Mouse (Mus musculus) neutrophil, adult 5-6 weeks (primary cell): Measurements from ENCODE around the gene C2cd2l. TPM values are rescaled to one million over a fixed set of nuclear protein-coding genes. Genes with fewer than 3 reads are reported as not detected.

ENCODE experiments used
- ATAC-seq: fragments of 151-379, 151-347 bp; 2 replicates; pipeline ENCODE4 v1.8.0; 2017; ENCODE audit warnings: mild to moderate bottlenecking, moderate TSS enrichment; ENCODE audit not compliant: insufficient number of reproducible peaks, poor library complexity, low FRiP score, severe bottlenecking; ENCODE audit errors: extremely low read depth
- total RNA-seq: library from RNA; stranded (forward); fragments of 200-1000 nt; gene quantifications from 2 replicates; pipeline ENCODE4 v1.2.3, GENCODE M21; 2017

Gene C2cd2l
- total RNA-seq, 1 experiment from 2014 or later, result 30.5 TPM

DNA sequence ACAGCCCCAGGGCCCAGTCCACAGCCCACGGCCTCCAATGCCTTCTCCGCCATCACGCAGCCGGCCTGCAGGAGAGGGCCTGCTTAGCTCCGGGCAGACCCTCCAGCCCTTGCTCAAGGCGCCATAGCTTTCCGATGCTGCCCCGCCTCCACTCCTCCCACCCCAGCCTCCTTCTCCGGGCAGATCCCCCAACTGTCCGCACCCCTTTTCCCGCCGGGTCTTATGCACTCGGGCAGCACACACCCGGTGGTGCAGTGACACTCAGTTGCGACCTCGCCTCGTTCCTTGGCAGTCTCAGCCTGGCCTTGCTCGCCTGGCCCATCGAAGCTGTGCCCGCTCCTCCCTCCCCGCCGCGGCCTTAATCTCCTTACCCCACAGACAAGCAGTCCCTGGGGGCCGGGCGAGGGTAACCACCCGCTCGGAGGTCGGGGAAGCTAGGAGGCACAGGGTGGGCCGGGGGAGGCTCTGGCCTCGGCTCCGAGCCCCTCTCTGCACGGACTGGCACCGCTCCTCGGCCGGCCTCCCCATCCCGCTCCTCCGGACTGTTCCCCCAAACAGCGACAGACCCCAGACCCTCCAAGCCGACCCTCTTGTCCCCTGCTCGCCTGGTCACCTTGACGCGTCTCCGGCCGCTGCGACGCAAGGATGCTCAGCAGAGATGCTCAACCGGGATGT is 32.5 kb downstream of the C2cd2l start:
- no peak for ATAC-seq

- 0 out of 2 replicates have a peak, but pooled peaks have one; percentile 6 for ATAC-seq
Observed at GRCm38 (mm10) chr9:44287003-44287400, 33.1 kb downstream of the C2cd2l start.

DNA sequence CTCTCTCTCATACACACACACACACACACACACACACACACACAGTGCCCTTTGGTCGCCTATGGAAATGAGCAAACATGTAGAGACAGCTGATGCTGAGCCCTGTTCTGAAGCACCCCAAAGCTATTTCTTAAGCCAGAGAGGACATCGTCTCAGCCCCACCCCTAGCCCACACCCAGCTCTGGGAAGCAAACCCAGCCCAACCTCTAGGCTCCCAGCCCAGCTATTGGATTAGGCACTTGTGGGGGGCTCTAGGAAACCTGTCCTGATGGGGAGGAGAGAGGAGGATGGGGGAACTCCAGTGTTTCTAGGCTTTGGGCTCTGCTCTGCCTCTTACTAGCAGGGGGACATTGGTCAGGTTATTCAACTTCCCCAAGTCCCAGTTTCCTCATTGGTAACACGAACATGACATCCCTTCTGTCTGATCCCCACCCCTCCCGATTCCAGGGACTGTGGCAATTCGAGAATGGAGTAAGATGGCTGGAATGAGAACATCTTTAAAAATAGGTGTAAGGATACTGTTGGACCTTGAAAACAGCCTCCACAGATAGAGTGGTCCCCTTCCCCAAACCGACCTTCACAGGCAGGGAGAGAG is 33.7 kb downstream of the C2cd2l start:
- no peak for ATAC-seq

GRCm38 (mm10) chr9:44283183-44283582 is 36.9 kb downstream of the C2cd2l start:
- no peak for ATAC-seq

DNA sequence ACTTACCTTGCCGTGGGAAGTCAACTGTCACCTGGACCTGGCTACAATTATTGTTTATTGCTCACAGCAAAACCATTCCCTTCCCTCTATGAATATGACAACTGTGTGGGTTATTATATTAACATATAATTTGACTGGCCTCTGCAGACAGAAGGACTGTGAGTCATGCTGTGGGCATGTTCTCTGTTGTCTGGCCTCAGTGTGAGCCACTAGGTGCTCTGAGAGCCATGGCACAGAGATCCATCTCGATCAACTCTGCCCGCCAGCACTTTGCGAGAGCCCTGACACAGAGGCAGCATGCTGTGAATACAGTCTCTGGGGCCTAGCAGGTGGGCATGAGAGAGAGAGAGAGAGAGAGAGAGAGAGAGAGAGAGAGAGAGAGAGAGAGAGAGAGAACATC is 50.1 kb downstream of the C2cd2l start:
- ATAC-seq, result no peak

- ATAC-seq, result no peak
Observed at GRCm38 (mm10) chr9:44269077-44269476, 51.0 kb downstream of the C2cd2l start.

GRCm38 (mm10) chr9:44268432-44268831 is 51.7 kb downstream of the C2cd2l start, which contains the start of gene Nlrx1:
TSS of gene Nlrx1 (minus strand) at chr9:44268599.
- ATAC-seq, result peak; percentile 25; the same call in 1 of the 2 replicates

DNA sequence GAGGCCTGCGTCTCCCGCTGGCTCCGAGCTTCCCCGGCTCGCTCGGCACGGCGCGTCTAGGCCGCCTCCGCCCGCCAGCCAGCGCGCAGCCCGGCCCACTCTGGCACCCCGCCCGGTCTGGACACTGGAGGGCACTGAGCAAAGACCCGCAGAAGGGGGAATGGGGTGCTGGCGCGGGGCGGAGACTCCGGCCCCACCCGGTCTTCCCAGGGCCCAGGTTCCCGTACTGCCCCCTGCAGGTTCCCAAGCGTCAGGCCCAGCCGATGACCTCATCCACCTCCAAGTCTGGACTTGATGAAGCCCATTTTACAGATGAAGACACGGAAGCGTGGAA is 52.1 kb downstream of the C2cd2l start:
- ATAC-seq, result peak; percentile 80

- 0 out of 2 replicates have a peak, but pooled peaks have one; percentile 4 for ATAC-seq
Observed at GRCm38 (mm10) chr9:44267319-44268026, 52.6 kb downstream of the C2cd2l start.

GRCm38 (mm10) chr9:44266478-44267226 is 53.4 kb downstream of the C2cd2l start:
- no peak for ATAC-seq

DNA sequence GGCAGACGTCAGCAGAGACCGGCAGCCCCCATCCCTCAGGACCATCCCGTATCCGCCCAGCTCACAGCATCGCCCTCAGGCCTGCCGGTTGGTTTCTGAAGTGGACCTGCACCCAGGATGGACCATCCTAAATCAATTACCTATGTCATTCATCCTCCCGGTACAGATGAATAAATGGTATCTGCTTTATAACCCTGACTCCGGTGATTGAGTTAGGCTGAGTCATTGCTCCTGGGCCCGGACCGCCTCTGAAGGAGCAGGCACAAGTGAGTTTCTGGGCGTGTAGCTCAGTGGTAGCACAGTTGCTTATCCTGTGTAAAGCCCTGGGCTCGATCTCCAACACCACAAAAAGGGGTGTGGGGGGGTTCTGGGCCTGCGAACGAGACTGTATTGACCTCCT is 58.7 kb downstream of the C2cd2l start:
- no peak for ATAC-seq

Other genes with a start within 250 kb of the C2cd2l start
- not detected in 2 replicates for gene Mfrp, start 218.6 kb downstream of the C2cd2l start, total RNA-seq
- not detected in 2 replicates for gene C1qtnf5, start 213.0 kb downstream of the C2cd2l start, total RNA-seq
- gene Gm49380, start 206.8 kb downstream of the C2cd2l start, total RNA-seq, result not detected in 2 replicates
- gene Rnf26, start 206.8 kb downstream of the C2cd2l start, total RNA-seq, result 3.8 and 7.2 TPM in 2 replicates
- 2.1 and 2.7 TPM in 2 replicates for gene Mcam, start 185.8 kb downstream of the C2cd2l start, total RNA-seq
- 89.2 and 92.0 TPM in 2 replicates for gene Cbl, start 86.2 kb downstream of the C2cd2l start, total RNA-seq
- gene Ccdc153, start 79.6 kb downstream of the C2cd2l start, total RNA-seq, result not detected in 2 replicates
- gene Pdzd3, start 68.8 kb downstream of the C2cd2l start, total RNA-seq, result 1.0 and 1.6 TPM in 2 replicates
- gene Nlrx1, start 51.7 kb downstream of the C2cd2l start, total RNA-seq, result 10.3 and 12.6 TPM in 2 replicates
- 1.4 TPM in 1 of 2 replicates, not detected in the other for gene Abcg4, start 31.7 kb downstream of the C2cd2l start, total RNA-seq
- gene Hinfp, start 14.6 kb downstream of the C2cd2l start, total RNA-seq, result 32.0 and 46.7 TPM in 2 replicates
- gene Dpagt1, start 5.7 kb upstream of the C2cd2l start, total RNA-seq, result 4.4 and 7.1 TPM in 2 replicates
- gene H2afx, start 14.4 kb upstream of the C2cd2l start, total RNA-seq, result 17.6 and 20.0 TPM in 2 replicates
- 3.3 and 11.4 TPM in 2 replicates for gene Hmbs, start 23.9 kb upstream of the C2cd2l start, total RNA-seq
- 34.6 and 37.4 TPM in 2 replicates for gene Vps11, start 41.4 kb upstream of the C2cd2l start, total RNA-seq
- 39.9 and 42.2 TPM in 2 replicates for gene Hyou1, start 59.2 kb upstream of the C2cd2l start, total RNA-seq
- gene Slc37a4, start 76.6 kb upstream of the C2cd2l start, total RNA-seq, result 15.4 and 21.5 TPM in 2 replicates
- gene Rps25, start 86.9 kb upstream of the C2cd2l start, total RNA-seq, result 1,089 and 1,185 TPM in 2 replicates
- 31.8 and 32.8 TPM in 2 replicates for gene Trappc4, start 87.3 kb upstream of the C2cd2l start, total RNA-seq
- gene Ccdc84, start 98.3 kb upstream of the C2cd2l start, total RNA-seq, result 41.8 and 52.1 TPM in 2 replicates
- 0.37 TPM in 1 of 2 replicates, not detected in the other for gene Foxr1, start 120.9 kb upstream of the C2cd2l start, total RNA-seq
- not detected in 2 replicates for gene Upk2, start 134.7 kb upstream of the C2cd2l start, total RNA-seq
- 18.3 and 26.5 TPM in 2 replicates for gene Bcl9l, start 162.5 kb upstream of the C2cd2l start, total RNA-seq
- gene Cxcr5, start 241.6 kb upstream of the C2cd2l start, total RNA-seq, result 207 and 222 TPM in 2 replicates